Mouse (Mus musculus) embryonic facial prominence, embryonic 11.5 days (tissue): ENCODE data around the gene Ifitm7. TPM values are rescaled to one million over a fixed set of nuclear protein-coding genes. Genes with fewer than 3 reads are reported as not detected.
A peak's percentile ranks its signal among the peaks of the same experiment; 100 is the strongest.

ENCODE experiments used
- ATAC-seq: fragments of 200-750 bp; cut with Nextera tagmentation; replicated peaks from 2 replicates; pipeline ENCODE4 v1.8.0; 2017; ENCODE audit warnings: low read depth; ENCODE audit not compliant: insufficient number of reproducible peaks, low FRiP score, low TSS enrichment
- DNase-seq: peaks from one replicate; pipeline ENCODE4 v3.0.0-alpha.2; 2015; ENCODE audit warnings: low spot score
- H3K27ac ChIP-seq: fragments of 300-500 bp; sonication (generic); replicated peaks from 2 replicates; pipeline ENCODE4 v1.5.1; 2014; ENCODE audit warnings: mild to moderate bottlenecking, low read depth, low read length, control low read depth
- H3K27me3 ChIP-seq: fragments of 300-500 bp; sonication (generic); 2 replicates; pipeline ENCODE4 v1.6.1; 2014; ENCODE audit warnings: mild to moderate bottlenecking, low read length, moderate library complexity, mixed read lengths; ENCODE audit not compliant: control insufficient read depth, insufficient read depth
- H3K36me3 ChIP-seq: fragments of 300-500 bp; sonication (generic); replicated peaks from 2 replicates; pipeline ENCODE4 v1.6.1; 2014; ENCODE audit warnings: low read depth, mild to moderate bottlenecking, low read length, moderate library complexity, mixed read lengths; ENCODE audit not compliant: control insufficient read depth, insufficient read depth
- H3K4me1 ChIP-seq: fragments of 300-500 bp; sonication (generic); 2 replicates; pipeline ENCODE4 v1.6.1; 2014; ENCODE audit warnings: low read length, mixed read lengths; ENCODE audit not compliant: control insufficient read depth, insufficient read depth
- H3K4me2 ChIP-seq: fragments of 300-500 bp; sonication (generic); 2 replicates; pipeline ENCODE4 v1.6.1; 2014; ENCODE audit warnings: low read depth, mild to moderate bottlenecking, control low read depth, low read length, moderate library complexity
- H3K4me3 ChIP-seq: fragments of 300-500 bp; sonication (generic); 2 replicates; pipeline ENCODE4 v1.5.1; 2014; ENCODE audit warnings: low read depth, low read length, control low read depth
- H3K9ac ChIP-seq: fragments of 300-500 bp; sonication (generic); replicated peaks from 2 replicates; pipeline ENCODE4 v1.6.1; 2014; ENCODE audit warnings: mild to moderate bottlenecking, control low read depth, low read length
- H3K9me3 ChIP-seq: fragments of 300-500 bp; sonication (generic); replicated peaks from 2 replicates; pipeline ENCODE4 v1.6.1; 2016; ENCODE audit warnings: mild to moderate bottlenecking, low read length, inconsistent platforms, mixed read lengths; ENCODE audit not compliant: control insufficient read depth
- WGBS: fragments of 180-500 bp; shearing (Covaris S2); extraction: QIAGEN DNeasy Blood & Tissue Kit; methylation state at CpG from one replicate; pipeline ENCODE4 v1.1.7; 2014; 5-methylcytosine and 5-hydroxymethylcytosine counted together
- polyA plus RNA-seq: library from polyadenylated mRNA; unstranded; fragments of >200 nt; fragmentation: Nextera tagmentation; extraction: Ambion mirVana; gene quantifications from 2 replicates; pipeline ENCODE4 v1.2.1, GENCODE M21; 2014

Ifitm7 gene
- polyA plus RNA-seq, 1 experiment from 2014 or later: 0.11 TPM

DNA sequence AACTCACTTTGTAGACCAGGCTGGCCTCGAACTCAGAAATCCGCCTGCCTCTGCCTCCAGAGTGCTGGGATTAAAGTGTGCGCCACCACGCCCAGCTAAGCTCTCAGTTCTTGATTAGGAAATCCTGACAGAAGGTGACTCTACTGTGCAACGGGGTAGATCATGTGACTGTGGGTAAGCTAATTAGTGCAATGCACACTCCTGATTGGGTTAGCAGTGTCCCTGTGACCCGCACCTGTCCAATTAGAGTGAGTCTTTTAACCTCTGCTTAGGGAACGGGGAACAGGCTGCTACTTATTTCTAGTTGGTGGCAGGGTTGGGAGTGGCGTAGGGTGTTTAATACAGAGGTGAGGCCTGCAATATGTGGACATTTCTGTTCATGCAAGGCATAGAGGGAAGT, 14.6 kb downstream of the Ifitm7 start:
- no peak for DNase-seq
- WGBS: 88% methylated on average over 8 of the region's 8 CpGs
- H3K9ac ChIP-seq: no peak overlapping the region
- no peaks in the 10 kb centered on the region for H3K4me1 ChIP-seq
- H3K27ac ChIP-seq: no peak overlapping the region
- no peaks in the 10 kb centered on the region for H3K9me3 ChIP-seq
- ATAC-seq: no peak
- H3K4me3 ChIP-seq: no peak overlapping the region
- no peak overlapping the region for H3K4me2 ChIP-seq
- no peaks in the 10 kb centered on the region for H3K36me3 ChIP-seq
- H3K27me3 ChIP-seq: no peaks in the 10 kb centered on the region

DNA sequence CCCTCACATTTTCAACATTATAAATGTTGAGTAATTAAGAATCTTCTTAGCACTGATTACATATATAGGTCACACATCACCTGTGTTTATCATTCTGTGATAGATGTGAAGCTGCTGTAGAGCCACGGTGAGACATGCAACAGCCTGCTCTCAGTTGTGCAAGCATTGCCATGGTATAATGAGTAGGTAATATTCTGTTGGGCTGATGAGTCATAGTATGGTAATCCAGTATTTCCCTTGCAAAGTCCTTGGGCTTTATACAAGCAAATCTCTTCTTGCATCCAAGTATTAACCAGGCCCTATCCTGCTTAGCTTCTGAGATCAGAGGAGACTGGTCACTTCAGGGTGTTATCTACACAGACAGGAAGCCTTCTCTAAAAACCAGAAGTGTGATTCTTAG, 17.6 kb downstream of the Ifitm7 start:
- Histone ChIP-seq H3K4me1 (no peaks in the 10 kb centered on the region), H3K27me3 (no peaks in the 10 kb centered on the region), H3K9ac (no peak overlapping the region), H3K27ac (no peak overlapping the region), H3K9me3 (no peaks in the 10 kb centered on the region), H3K4me2 (no peak overlapping the region), H3K4me3 (no peak overlapping the region), H3K36me3 (no peaks in the 10 kb centered on the region)
- DNase-seq (no peak), ATAC-seq (no peak)
- WGBS: 94% methylated on average over 1 of the region's 1 CpGs

DNA sequence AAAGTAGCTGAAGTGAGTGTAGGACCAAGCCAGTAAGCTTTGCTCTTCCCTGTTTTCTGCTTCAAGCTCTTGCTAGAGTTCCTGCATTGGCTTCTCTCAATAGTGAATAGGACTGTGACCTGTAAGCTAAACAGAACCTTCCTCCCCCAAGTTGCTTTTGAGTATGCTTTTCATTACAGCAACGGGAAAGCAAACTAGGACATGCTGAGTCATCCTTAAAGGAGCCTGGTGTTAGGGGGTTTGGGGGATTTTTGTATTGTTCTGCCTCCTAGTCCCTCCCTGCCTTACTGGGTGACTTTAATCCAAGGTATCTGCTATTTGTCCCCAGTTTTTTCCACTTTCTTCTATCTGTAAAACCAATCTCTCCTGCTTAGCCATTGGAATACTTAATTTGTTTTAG, 24.6 kb downstream of the Ifitm7 start:
- WGBS: 29% methylated on average over 1 of the region's 1 CpGs
- Histone ChIP-seq H3K4me1 (no peaks in the 10 kb centered on the region), H3K4me2 (no peak overlapping the region), H3K4me3 (no peak overlapping the region), H3K27me3 (no peaks in the 10 kb centered on the region), H3K9me3 (no peaks in the 10 kb centered on the region), H3K9ac (no peak overlapping the region), H3K27ac (no peak overlapping the region), H3K36me3 (no peaks in the 10 kb centered on the region)
- DNase-seq (no peak), ATAC-seq (no peak)

DNA sequence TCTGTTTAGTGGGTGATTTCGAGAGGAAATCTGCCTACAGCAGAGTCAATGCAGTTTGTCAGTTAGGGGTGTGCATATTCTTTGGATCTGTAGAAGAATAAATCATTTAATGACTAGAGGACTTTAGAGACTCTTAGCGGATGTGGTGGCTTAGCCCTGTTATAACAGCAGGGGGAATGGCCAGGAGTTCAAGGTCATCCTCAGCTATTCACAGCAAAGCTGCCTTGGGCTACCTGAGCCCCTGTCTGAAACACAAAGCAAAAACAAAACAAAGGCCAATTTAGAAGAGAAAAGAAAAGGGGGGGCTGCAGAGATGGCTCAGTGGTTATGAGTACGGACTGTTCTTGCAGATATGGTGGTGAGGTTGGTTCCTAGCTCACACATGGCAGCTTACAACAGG, 35.4 kb downstream of the Ifitm7 start:
- Histone ChIP-seq H3K9me3 (no peaks in the 10 kb centered on the region), H3K27me3 (no peaks in the 10 kb centered on the region), H3K9ac (no peak overlapping the region), H3K4me1 (no peaks in the 10 kb centered on the region), H3K4me3 (no peak overlapping the region), H3K36me3 (no peaks in the 10 kb centered on the region), H3K4me2 (no peak overlapping the region), H3K27ac (no peak overlapping the region)
- DNase-seq: no peak
- 77% methylated on average over 3 of the region's 3 CpGs for WGBS
- no peak for ATAC-seq

DNA sequence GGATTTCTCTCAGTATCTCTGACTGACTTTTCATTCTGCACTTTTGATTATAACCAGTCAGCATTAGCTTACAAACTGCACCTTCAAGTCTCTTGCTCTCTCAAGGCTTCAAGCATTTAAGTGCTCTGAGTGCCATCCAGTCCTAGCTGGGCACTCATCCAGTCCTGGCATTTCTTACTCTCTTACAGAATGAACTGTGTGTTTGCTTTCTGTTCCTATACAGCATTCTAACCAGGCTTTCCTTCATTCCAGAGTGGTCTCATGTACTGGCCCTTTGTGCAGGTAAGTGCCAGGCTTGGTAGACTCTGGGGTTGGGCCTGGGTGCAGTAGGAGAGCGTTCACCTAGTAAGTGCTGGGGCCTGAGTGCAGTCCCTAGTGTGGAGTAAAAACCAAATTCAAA, 40.4 kb downstream of the Ifitm7 start:
- H3K4me3 ChIP-seq: no peak overlapping the region
- peaks cover under 1% of the 10 kb centered on the region; the same call in 1 of the 2 replicates for H3K27me3 ChIP-seq
- H3K9ac ChIP-seq: no peak overlapping the region
- DNase-seq (no peak), ATAC-seq (no peak)
- WGBS: 84% methylated on average over 1 of the region's 1 CpGs
- no peak overlapping the region for H3K27ac ChIP-seq
- no peaks in the 10 kb centered on the region for H3K36me3 ChIP-seq
- H3K4me1 ChIP-seq: no peaks in the 10 kb centered on the region
- no peak overlapping the region for H3K4me2 ChIP-seq
- no peaks in the 10 kb centered on the region for H3K9me3 ChIP-seq

DNA sequence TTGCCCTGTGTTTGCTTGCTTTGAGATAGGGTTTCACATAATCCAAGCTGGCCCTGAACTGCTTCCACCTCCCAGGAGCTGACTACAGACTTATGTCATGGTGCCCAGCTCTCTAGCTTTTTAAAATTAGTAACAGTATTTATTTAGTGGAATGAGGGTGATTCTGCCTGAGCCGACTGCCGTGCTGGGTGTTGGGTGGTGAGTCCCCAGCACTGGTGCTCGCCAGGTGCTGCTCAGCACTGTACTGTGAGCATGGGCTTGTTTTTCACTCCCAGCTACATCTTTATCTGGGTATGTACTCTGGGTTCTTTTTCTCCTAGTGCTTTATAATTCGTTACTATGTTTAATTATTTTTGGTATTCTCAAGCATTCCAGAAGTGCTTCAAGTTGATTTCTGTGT, 41.5 kb downstream of the Ifitm7 start:
- Histone ChIP-seq H3K4me2 (no peak overlapping the region), H3K27ac (no peak overlapping the region), H3K27me3 (peaks cover 3% of the 10 kb centered on the region; the same call in 1 of the 2 replicates), H3K9me3 (no peaks in the 10 kb centered on the region), H3K4me1 (no peaks in the 10 kb centered on the region), H3K36me3 (no peaks in the 10 kb centered on the region), H3K4me3 (no peak overlapping the region), H3K9ac (no peak overlapping the region)
- DNase-seq (peak; percentile 19), ATAC-seq (no peak)
- 75% methylated on average over 4 of the region's 4 CpGs for WGBS

DNA sequence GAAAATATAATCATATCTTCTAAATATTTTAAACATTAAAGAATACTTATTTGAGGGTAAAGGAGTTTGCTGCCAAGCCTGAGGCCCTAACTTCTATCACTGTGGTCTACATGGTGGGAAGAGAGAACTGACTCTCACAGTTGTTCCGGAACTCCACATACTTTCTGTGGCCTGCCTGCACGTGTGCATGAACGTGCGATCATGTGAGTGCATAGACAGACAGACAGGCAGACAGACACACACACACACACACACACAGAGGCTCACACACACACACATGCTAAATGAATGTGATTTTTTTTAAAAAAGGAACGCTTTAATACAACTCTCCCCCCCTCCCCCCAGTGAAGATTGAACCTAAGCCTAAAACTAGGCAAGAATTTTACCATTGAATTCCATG, 41.9 kb downstream of the Ifitm7 start:
- H3K9ac ChIP-seq: no peak overlapping the region
- no peak overlapping the region for H3K4me3 ChIP-seq
- DNase-seq (no peak), ATAC-seq (no peak)
- no peak overlapping the region for H3K27ac ChIP-seq
- WGBS: 70% methylated on average over 5 of the region's 5 CpGs
- no peaks in the 10 kb centered on the region for H3K4me1 ChIP-seq
- no peaks in the 10 kb centered on the region for H3K9me3 ChIP-seq
- peaks cover 3% of the 10 kb centered on the region; the same call in 1 of the 2 replicates for H3K27me3 ChIP-seq
- H3K4me2 ChIP-seq: no peak overlapping the region
- H3K36me3 ChIP-seq: no peaks in the 10 kb centered on the region

DNA sequence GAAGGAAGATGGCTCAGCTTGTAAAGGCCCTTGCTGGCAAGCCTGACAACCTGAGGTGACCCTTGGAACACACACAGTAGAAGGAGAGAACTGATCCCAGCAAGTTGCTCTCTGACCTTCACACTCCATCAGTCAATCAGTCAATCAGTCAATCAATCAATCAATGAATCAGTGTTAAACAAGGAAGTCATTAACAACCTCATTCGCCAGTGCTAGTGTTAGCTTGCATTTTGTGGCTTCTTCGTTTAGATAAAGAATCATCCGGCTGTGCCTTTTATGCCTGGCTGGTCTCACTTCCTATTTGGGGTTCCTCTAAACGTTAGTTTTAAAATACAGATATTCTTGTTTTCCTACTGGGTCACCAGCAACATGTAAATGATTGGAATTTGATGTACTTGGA, 42.5 kb downstream of the Ifitm7 start:
- no peak overlapping the region for H3K27ac ChIP-seq
- no peaks in the 10 kb centered on the region for H3K4me1 ChIP-seq
- no peaks in the 10 kb centered on the region for H3K36me3 ChIP-seq
- ATAC-seq (no peak), DNase-seq (no peak)
- no peaks in the 10 kb centered on the region for H3K9me3 ChIP-seq
- WGBS: 49% methylated on average over 4 of the region's 4 CpGs
- H3K4me3 ChIP-seq: no peak overlapping the region
- H3K4me2 ChIP-seq: no peak overlapping the region
- no peak overlapping the region for H3K9ac ChIP-seq
- H3K27me3 ChIP-seq: peaks cover 3% of the 10 kb centered on the region; the same call in 1 of the 2 replicates
